Mouse (Mus musculus): ENCODE measurements around the gene Ttc9b.
A peak's percentile ranks its signal among the peaks of the same experiment; 100 is the strongest.

The Ttc9b gene

GRCm38 (mm10) chr7:27687836-27688235 is 34.1 kb downstream of the Ttc9b start:
- DNase-seq (ENCODE audit: low spot score in 2 of 2) = no peak

- DNase-seq (ENCODE audit: low spot score in 2 of 2) = no peak
Measured at GRCm38 (mm10) chr7:27688246-27688788, 34.6 kb downstream of the Ttc9b start.

- peak; percentile 89 to 96 for DNase-seq (ENCODE audit: low spot score in 2 of 2)
Measured at GRCm38 (mm10) chr7:27688815-27689612, 35.3 kb downstream of the Ttc9b start, which contains the start of gene Zfp607b. Gene Zfp607b (plus strand): TSS chr7:27689340.

- no peak for DNase-seq (ENCODE audit: low spot score in 2 of 2)
Measured at GRCm38 (mm10) chr7:27691076-27691475, 37.4 kb downstream of the Ttc9b start.

- no peak for DNase-seq (ENCODE audit: low spot score in 2 of 2)
Measured at GRCm38 (mm10) chr7:27696711-27697110, 43.0 kb downstream of the Ttc9b start.

Data from frontal cortex, postnatal 10 days (tissue).